Comparison of ENCODE assay signal across 21 mouse cellular contexts in genomic region chr12:111517901-111518300, GRCm38 (mm10). TPM values are rescaled to one million over a fixed set of nuclear protein-coding genes. Genes with fewer than 3 reads are reported as not detected.
DNase-seq lines count a peak whose midpoint lies in the region; ATAC-seq and TF ChIP-seq lines count a peak whose summit lies in the region.
"Had no signal": no experiment of that assay in that cellular context is flagged by ENCODE, and none has a peak within 500 bp of the region (broad histone marks: within the 10 kb centered on the region; RNA-seq: fewer than 3 reads in every experiment).

No protein-coding gene starts in this region.

- TF ChIP-seq CTCF in lung, postnatal 0 days (IDR thresholded peaks at IDR 0.05), result no peak

- no peak overlapping the region for H3K9ac ChIP-seq in lung, embryonic 15.5 days
- H3K9ac ChIP-seq in lung, postnatal 0 days (replicated peaks; ENCODE audit: low read depth), result no peak overlapping the region
- peak overlapping the region; percentile 59 for H3K9ac ChIP-seq in liver, embryonic 15.5 days
- no peak overlapping the region for H3K9ac ChIP-seq in stomach, embryonic 16.5 days (ENCODE audit: low read length)
- H3K9ac ChIP-seq: embryonic facial prominence, embryonic 15.5 days; heart, embryonic 15.5 days; hindbrain, embryonic 14.5 days; limb, embryonic 15.5 days had no signal

- H3K36me3 ChIP-seq in lung, embryonic 15.5 days, result no peaks in the 10 kb centered on the region
- no peaks in the 10 kb centered on the region for H3K36me3 ChIP-seq in lung, postnatal 0 days (ENCODE audit: insufficient read depth, low read length)
- H3K36me3 ChIP-seq in liver, embryonic 15.5 days (replicated peaks), result no peaks in the 10 kb centered on the region
- no peaks in the 10 kb centered on the region for H3K36me3 ChIP-seq in stomach, embryonic 16.5 days (ENCODE audit: control insufficient read depth, insufficient read depth, low read length)
- H3K36me3 ChIP-seq: embryonic facial prominence, embryonic 15.5 days; heart, embryonic 15.5 days; limb, embryonic 15.5 days had no signal

- no peak overlapping the region for H3K4me2 ChIP-seq in lung, embryonic 15.5 days
- H3K4me2 ChIP-seq in lung, postnatal 0 days (replicated peaks; ENCODE audit: low read depth, low read length), result no peak overlapping the region
- H3K4me2 ChIP-seq in liver, embryonic 15.5 days, result peak overlapping the region; percentile 72
- no peak overlapping the region for H3K4me2 ChIP-seq in stomach, embryonic 16.5 days (ENCODE audit: low read depth, low read length)
- H3K4me2 ChIP-seq: embryonic facial prominence, embryonic 15.5 days; heart, embryonic 15.5 days; hindbrain, embryonic 14.5 days; limb, embryonic 15.5 days had no signal

- WGBS in lung, embryonic 15.5 days, result 38% methylated on average over 4 of the region's 4 CpGs
- WGBS in lung, postnatal 0 days, result 35% methylated on average over 4 of the region's 4 CpGs
- 17% methylated on average over 4 of the region's 4 CpGs for WGBS in liver, embryonic 15.5 days (ENCODE audit: insufficient replicate concordance)
- WGBS in stomach, embryonic 16.5 days, result 35% methylated on average over 4 of the region's 4 CpGs

- ATAC-seq in lung, embryonic 15.5 days (ENCODE audit: borderline replicate concordance, extremely low read depth, low FRiP score, low TSS enrichment), result peak; percentile 55; the same call in 1 of the 2 replicates
- ATAC-seq in lung, postnatal 0 days, result no peak
- peak; percentile 74 for ATAC-seq in erythroblast, adult 5-6 weeks (replicated peaks; ENCODE audit: low FRiP score, poor library complexity, severe bottlenecking)
- peak; percentile 96 for ATAC-seq in liver, embryonic 15.5 days (ENCODE audit: insufficient read depth)
- peak; percentile 69 for ATAC-seq in stomach, embryonic 16.5 days (ENCODE audit: insufficient read depth, low FRiP score)
- ATAC-seq in activated CD4-positive, CD25-positive, alpha-beta regulatory T cell, adult 4 months, result no peak

- no peak for DNase-seq in lung, postnatal 0 days (ENCODE audit: low spot score)
- no peak for DNase-seq in yolk sac, embryonic 10.5 days (ENCODE audit: low spot score)
- no peak for DNase-seq in frontal cortex, postnatal 25 days (ENCODE audit: low spot score in 2 of 2)
- DNase-seq: adrenal gland, postnatal 36 days; cerebellum, adult 18-20 months; gastrocnemius, postnatal 25 days; kidney, adult 8-10 months; right cerebral cortex, adult 18-20 months; thymus, postnatal 36 days had no signal

- no peaks in the 10 kb centered on the region; the same call in 1 of the 2 replicates for H3K4me1 ChIP-seq in lung, embryonic 15.5 days
- no peaks in the 10 kb centered on the region for H3K4me1 ChIP-seq in lung, postnatal 0 days (ENCODE audit: insufficient read depth, low read depth, low read length)
- peaks cover 67% of the 10 kb centered on the region for H3K4me1 ChIP-seq in liver, embryonic 15.5 days (replicated peaks)
- H3K4me1 ChIP-seq in stomach, embryonic 16.5 days (ENCODE audit: control insufficient read depth, insufficient read depth, low read length), result no peaks in the 10 kb centered on the region
- H3K4me1 ChIP-seq: embryonic facial prominence, embryonic 15.5 days; limb, embryonic 15.5 days had no signal

- no peaks in the 10 kb centered on the region for H3K27me3 ChIP-seq in lung, embryonic 15.5 days
- no peaks in the 10 kb centered on the region for H3K27me3 ChIP-seq in lung, postnatal 0 days (replicated peaks; ENCODE audit: insufficient read depth, low read length)
- H3K27me3 ChIP-seq in liver, embryonic 15.5 days, result peaks cover 1% of the 10 kb centered on the region; the same call in 1 of the 2 replicates
- no peaks in the 10 kb centered on the region for H3K27me3 ChIP-seq in stomach, embryonic 16.5 days (ENCODE audit: control insufficient read depth, insufficient read depth, low read length)
- H3K27me3 ChIP-seq: embryonic facial prominence, embryonic 15.5 days; heart, embryonic 15.5 days; limb, embryonic 15.5 days had no signal

- H3K4me3 ChIP-seq in lung, embryonic 15.5 days, result no peak overlapping the region
- H3K4me3 ChIP-seq in lung, postnatal 0 days (ENCODE audit: low read depth, low read length), result no peak overlapping the region
- peak overlapping the region; percentile 37 for H3K4me3 ChIP-seq in liver, embryonic 15.5 days (replicated peaks)
- no peak overlapping the region for H3K4me3 ChIP-seq in stomach, embryonic 16.5 days (replicated peaks; ENCODE audit: low read length)
- H3K4me3 ChIP-seq: embryonic facial prominence, embryonic 15.5 days; heart, embryonic 15.5 days; layer of hippocampus, adult 2 months; limb, embryonic 15.5 days; megakaryocyte, embryonic 14.5 days had no signal

- H3K27ac ChIP-seq in lung, embryonic 15.5 days, result no peak overlapping the region
- no peak overlapping the region for H3K27ac ChIP-seq in lung, postnatal 0 days (ENCODE audit: low read length)
- H3K27ac ChIP-seq in liver, embryonic 15.5 days (replicated peaks), result peak overlapping the region; percentile 99
- H3K27ac ChIP-seq in stomach, embryonic 16.5 days (ENCODE audit: low read length), result no peak overlapping the region
- H3K27ac ChIP-seq: embryonic facial prominence, embryonic 15.5 days; heart, embryonic 15.5 days; hindbrain, embryonic 14.5 days; layer of hippocampus, adult 2 months; limb, embryonic 15.5 days had no signal

- no peak for TF ChIP-seq EP300 in lung, postnatal 0 days (IDR thresholded peaks at IDR 0.05)

- peaks cover 5% of the 10 kb centered on the region; the same call in 1 of the 2 replicates for H3K9me3 ChIP-seq in lung, embryonic 15.5 days
- no peaks in the 10 kb centered on the region for H3K9me3 ChIP-seq in lung, postnatal 0 days (ENCODE audit: low read length)
- no peaks in the 10 kb centered on the region for H3K9me3 ChIP-seq in liver, embryonic 15.5 days (replicated peaks)
- H3K9me3 ChIP-seq in stomach, embryonic 16.5 days (replicated peaks; ENCODE audit: control insufficient read depth, low read length), result no peaks in the 10 kb centered on the region; the same call in 1 of the 2 replicates
- H3K9me3 ChIP-seq: embryonic facial prominence, embryonic 15.5 days; heart, embryonic 15.5 days; limb, embryonic 15.5 days; megakaryocyte, embryonic 14.5 days had no signal

RNA-seq across cellular contexts. Expression of gene Eif5, which starts 19.9 kb away (rescaled TPM):
- 471 and 493 TPM in 2 replicates for polyA plus RNA-seq in lung, embryonic 15.5 days (2015; fragmentation: Nextera tagmentation; extraction: Ambion mirVana)
- 412 and 458 TPM in 2 replicates for polyA plus RNA-seq in lung, postnatal 0 days (2015; fragmentation: Nextera tagmentation; extraction: Ambion mirVana)
- total RNA-seq in erythroblast, adult 5-6 weeks (2015; ENCODE audit: low replicate concordance), result 1,226 and 1,283 TPM in 2 replicates
- total RNA-seq in erythroblast, adult 5-6 weeks (2017; ENCODE audit: low replicate concordance), result 1,807 and 1,822 TPM in 2 replicates
- polyA plus RNA-seq in liver, embryonic 15.5 days (2015; fragmentation: Nextera tagmentation; extraction: Ambion mirVana), result 499 and 578 TPM in 2 replicates
- 402 and 438 TPM in 2 replicates for polyA plus RNA-seq in stomach, embryonic 16.5 days (2015; fragmentation: Nextera tagmentation; extraction: Ambion mirVana)
- 100 to 1,000 TPM; 177 to 194 TPM for polyA plus RNA-seq in activated CD4-positive, CD25-positive, alpha-beta regulatory T cell, adult 4 months (2017; shearing (Covaris generic))

RNA-seq across cellular contexts. Expression of gene Gm266, which starts 32.3 kb away (rescaled TPM):
- 7.0 and 7.1 TPM in 2 replicates for polyA plus RNA-seq in lung, embryonic 15.5 days (2015; fragmentation: Nextera tagmentation; extraction: Ambion mirVana)
- 1.9 and 2.7 TPM in 2 replicates for polyA plus RNA-seq in lung, postnatal 0 days (2015; fragmentation: Nextera tagmentation; extraction: Ambion mirVana)
- total RNA-seq in erythroblast, adult 5-6 weeks (2015; ENCODE audit: low replicate concordance), result not detected in 2 replicates
- total RNA-seq in erythroblast, adult 5-6 weeks (2017; ENCODE audit: low replicate concordance), result not detected in 2 replicates
- polyA plus RNA-seq in liver, embryonic 15.5 days (2015; fragmentation: Nextera tagmentation; extraction: Ambion mirVana), result 0.56 and 0.62 TPM in 2 replicates
- 12.9 and 15.2 TPM in 2 replicates for polyA plus RNA-seq in stomach, embryonic 16.5 days (2015; fragmentation: Nextera tagmentation; extraction: Ambion mirVana)
- not detected for polyA plus RNA-seq in activated CD4-positive, CD25-positive, alpha-beta regulatory T cell, adult 4 months (2017; shearing (Covaris generic))
- total RNA-seq: monocyte, adult 5-6 weeks had no signal

RNA-seq across cellular contexts. Expression of gene Mark3, which starts 56.4 kb away (rescaled TPM):
- 34.0 and 34.8 TPM in 2 replicates for polyA plus RNA-seq in lung, embryonic 15.5 days (2015; fragmentation: Nextera tagmentation; extraction: Ambion mirVana)
- 25.8 and 26.0 TPM in 2 replicates for polyA plus RNA-seq in lung, postnatal 0 days (2015; fragmentation: Nextera tagmentation; extraction: Ambion mirVana)
- total RNA-seq in erythroblast, adult 5-6 weeks (2015; ENCODE audit: low replicate concordance), result 124 and 158 TPM in 2 replicates
- total RNA-seq in erythroblast, adult 5-6 weeks (2017; ENCODE audit: low replicate concordance), result 138 and 180 TPM in 2 replicates
- 13.3 and 17.4 TPM in 2 replicates for polyA plus RNA-seq in liver, embryonic 15.5 days (2015; fragmentation: Nextera tagmentation; extraction: Ambion mirVana)
- 17.6 and 20.1 TPM in 2 replicates for polyA plus RNA-seq in stomach, embryonic 16.5 days (2015; fragmentation: Nextera tagmentation; extraction: Ambion mirVana)
- 10 to 100 TPM; 29.0 to 31.8 TPM for polyA plus RNA-seq in activated CD4-positive, CD25-positive, alpha-beta regulatory T cell, adult 4 months (2017; shearing (Covaris generic))

Comparison
In these comparisons a context has a peak if more than half of its experiments do, and no peak if none do; other contexts are left out.
1. ATAC-seq: peak in lung, embryonic 15.5 days (single experiment), erythroblast, adult 5-6 weeks (single experiment), liver, embryonic 15.5 days (single experiment) and stomach, embryonic 16.5 days (single experiment); none in lung, postnatal 0 days (single experiment) and activated CD4-positive, CD25-positive, alpha-beta regulatory T cell, adult 4 months (single experiment).